Mouse (Mus musculus) embryonic facial prominence, embryonic 10.5 days (tissue): ENCODE data around the gene Gdf1. TPM values are rescaled to one million over a fixed set of nuclear protein-coding genes. Genes with fewer than 3 reads are reported as not detected.
A peak's percentile ranks its signal among the peaks of the same experiment; 100 is the strongest.

Experiments used
- DNase-seq: peaks from one replicate; pipeline ENCODE4 v3.0.0-alpha.2; 2017; ENCODE audit warnings: low spot score
- H3K27ac ChIP-seq: fragments of 300-500 bp; sonication (generic); replicated peaks from 2 replicates; pipeline ENCODE4 v1.5.1; 2016; ENCODE audit warnings: mild to moderate bottlenecking
- H3K27me3 ChIP-seq: fragments of 300-500 bp; sonication (generic); replicated peaks from 2 replicates; pipeline ENCODE4 v1.6.1; 2016; ENCODE audit warnings: low read depth, mild to moderate bottlenecking; ENCODE audit not compliant: poor library complexity, severe bottlenecking
- H3K36me3 ChIP-seq: fragments of 300-500 bp; sonication (generic); replicated peaks from 2 replicates; pipeline ENCODE4 v1.6.1; 2016; ENCODE audit warnings: mild to moderate bottlenecking, moderate library complexity
- H3K4me1 ChIP-seq: fragments of 300-500 bp; sonication (generic); 2 replicates; pipeline ENCODE4 v1.6.1; 2016
- H3K4me3 ChIP-seq: fragments of 300-500 bp; sonication (generic); 2 replicates; pipeline ENCODE4 v1.5.1; 2016; ENCODE audit warnings: mild to moderate bottlenecking, moderate library complexity
- H3K9me3 ChIP-seq: fragments of 300-500 bp; sonication (generic); 2 replicates; pipeline ENCODE4 v1.6.1; 2016; ENCODE audit warnings: mild to moderate bottlenecking
- WGBS: fragments of 180-500 bp; shearing (Covaris S2); methylation state at CpG from one replicate; pipeline ENCODE4 v1.1.7; 2016; 5-methylcytosine and 5-hydroxymethylcytosine counted together
- polyA plus RNA-seq: library from polyadenylated mRNA; unstranded; fragments of >200 nt; fragmentation: Nextera tagmentation; extraction: Ambion mirVana; gene quantifications from 2 replicates; pipeline ENCODE4 v1.2.1, GENCODE M21; 2016

Gdf1 gene
- polyA plus RNA-seq, 1 experiment from 2014 or later, result 5.6 TPM

GRCm38 (mm10) chr8:70309311-70309710 is 20.3 kb upstream of the Gdf1 start:
- H3K9me3 ChIP-seq, result no peaks in the 10 kb centered on the region
- no peak overlapping the region for H3K27ac ChIP-seq
- no peak overlapping the region for H3K4me3 ChIP-seq
- peaks cover 3% of the 10 kb centered on the region; the same call in 1 of the 2 replicates for H3K4me1 ChIP-seq
- WGBS, result 33% methylated on average over 2 of the region's 2 CpGs
- DNase-seq, result peak; percentile 56
- no peaks in the 10 kb centered on the region for H3K27me3 ChIP-seq
- H3K36me3 ChIP-seq, result peaks cover 95% of the 10 kb centered on the region

DNA sequence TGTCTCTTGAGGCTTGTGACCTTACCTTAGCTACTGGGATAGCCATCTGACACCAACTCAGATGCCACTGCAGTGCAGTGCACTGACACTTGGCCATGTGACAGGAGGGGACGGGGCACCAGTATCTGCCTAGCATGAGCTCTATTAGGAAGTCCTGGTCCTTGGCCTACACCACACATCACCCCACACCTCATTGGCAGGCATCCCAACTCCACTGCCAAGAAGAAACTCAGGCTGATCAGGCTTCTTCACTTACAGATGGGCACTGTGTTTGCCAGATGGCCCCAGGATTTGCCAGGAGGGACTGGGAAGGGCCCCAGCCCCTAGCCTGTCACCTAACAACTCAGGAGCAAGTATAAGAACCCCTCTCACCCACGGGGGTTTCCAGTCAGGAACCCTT is 16.2 kb upstream of the Gdf1 start:
- H3K36me3 ChIP-seq, result peaks cover 55% of the 10 kb centered on the region
- DNase-seq, result no peak
- peaks cover 33% of the 10 kb centered on the region for H3K4me1 ChIP-seq
- peaks cover 18% of the 10 kb centered on the region; the same call in 1 of the 2 replicates for H3K27me3 ChIP-seq
- WGBS, result 90% methylated on average over 2 of the region's 2 CpGs
- no peak overlapping the region for H3K27ac ChIP-seq
- no peak overlapping the region for H3K4me3 ChIP-seq
- H3K9me3 ChIP-seq, result no peaks in the 10 kb centered on the region

DNA sequence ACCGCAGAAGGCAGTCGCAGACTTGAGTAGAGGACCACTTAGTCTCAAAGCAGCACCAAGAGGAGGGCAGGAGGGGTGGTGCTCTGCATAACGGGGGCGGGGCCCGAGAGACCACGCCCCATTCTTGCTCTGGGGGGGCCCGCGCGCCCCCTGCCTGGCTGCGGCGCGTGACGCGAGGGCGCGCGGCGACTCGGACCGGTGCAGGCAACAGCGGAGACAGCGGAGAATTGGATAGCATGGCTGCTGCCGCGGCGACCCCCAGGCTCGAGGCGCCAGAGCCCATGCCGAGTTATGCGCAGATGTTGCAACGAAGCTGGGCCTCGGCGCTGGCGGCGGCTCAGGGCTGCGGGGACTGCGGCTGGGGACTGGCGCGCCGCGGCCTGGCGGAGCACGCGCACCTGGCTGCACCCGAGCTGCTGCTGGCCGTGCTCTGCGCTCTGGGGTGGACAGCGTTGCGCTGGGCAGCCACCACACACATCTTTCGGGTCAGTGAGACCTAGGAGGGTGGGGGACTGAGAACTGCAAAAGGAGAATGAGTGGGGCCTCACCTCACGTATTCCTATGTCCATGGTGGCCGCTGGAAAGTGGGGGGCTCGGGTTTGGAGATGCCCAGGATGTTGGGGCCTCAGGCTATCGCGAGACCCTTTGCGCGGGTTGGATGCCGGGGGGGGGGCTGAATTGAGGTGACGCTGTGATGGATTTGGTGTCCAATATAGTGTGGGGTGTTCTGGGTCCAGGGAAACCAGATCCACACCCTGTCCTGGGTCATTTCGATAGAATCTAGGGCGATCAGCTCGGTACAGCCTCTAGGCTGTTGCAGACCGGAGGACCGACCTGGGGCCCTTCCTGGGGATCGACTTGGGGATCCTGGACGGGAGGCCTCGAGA is 13.8 kb upstream of the Gdf1 start, which contains the start of gene Cers1:
Gene Cers1, plus strand, starts transcription at position 152 of the 887 bp plus-strand sequence.
- H3K36me3 ChIP-seq, result peaks cover 30% of the 10 kb centered on the region
- H3K9me3 ChIP-seq, result no peaks in the 10 kb centered on the region
- H3K27me3 ChIP-seq, result peaks cover 18% of the 10 kb centered on the region; the same call in 1 of the 2 replicates
- peak within 1 kb of the TSS; percentile 81 for H3K27ac ChIP-seq
- peak within 1 kb of the TSS; percentile 70 for H3K4me3 ChIP-seq
- DNase-seq, result peak; percentile 87
- H3K4me1 ChIP-seq, result peaks cover 33% of the 10 kb centered on the region
- WGBS, result 2% methylated on average over 66 of the region's 66 CpGs

GRCm38 (mm10) chr8:70316511-70317504 is 12.8 kb upstream of the Gdf1 start:
- H3K27me3 ChIP-seq, result peaks cover 18% of the 10 kb centered on the region; the same call in 1 of the 2 replicates
- H3K9me3 ChIP-seq, result no peaks in the 10 kb centered on the region
- peaks cover 33% of the 10 kb centered on the region for H3K4me1 ChIP-seq
- H3K27ac ChIP-seq, result peak overlapping the region; percentile 81
- peaks cover 20% of the 10 kb centered on the region for H3K36me3 ChIP-seq
- DNase-seq, result peak; percentile 88
- H3K4me3 ChIP-seq, result peak overlapping the region; percentile 70
- WGBS, result 11% methylated on average over 15 of the region's 15 CpGs

- Histone ChIP-seq H3K4me3 (peak overlapping the region; percentile 70; the same call in 1 of the 2 replicates), H3K4me1 (peaks cover 33% of the 10 kb centered on the region), H3K27me3 (peaks cover 18% of the 10 kb centered on the region; the same call in 1 of the 2 replicates), H3K27ac (peak overlapping the region; percentile 81), H3K36me3 (peaks cover 10% of the 10 kb centered on the region), H3K9me3 (no peaks in the 10 kb centered on the region)
- DNase-seq, result no peak
- 85% methylated on average over 5 of the region's 5 CpGs for WGBS
Observed at GRCm38 (mm10) chr8:70317872-70318271, 11.7 kb upstream of the Gdf1 start.

DNA sequence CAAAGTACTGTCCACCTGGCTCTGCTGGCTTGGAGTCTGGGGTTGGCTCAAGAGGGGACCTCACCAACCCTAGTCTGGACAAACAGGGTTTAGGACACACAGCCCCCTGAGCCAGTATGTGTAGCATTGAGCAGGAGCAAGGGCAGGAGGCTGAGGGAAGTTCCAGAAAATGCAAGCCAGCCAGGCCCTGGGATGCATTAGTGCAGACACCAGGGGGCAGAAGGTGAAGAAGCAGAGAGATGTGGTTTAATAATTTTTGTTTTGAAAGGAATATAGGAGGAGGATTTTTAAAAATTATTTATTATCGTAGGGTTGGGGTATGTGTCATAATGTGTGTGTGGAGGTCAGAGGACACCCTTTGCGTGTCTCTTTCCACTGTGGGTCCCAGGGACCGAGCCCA is 5.9 kb upstream of the Gdf1 start:
- H3K27ac ChIP-seq, result no peak overlapping the region
- H3K36me3 ChIP-seq, result peaks cover 12% of the 10 kb centered on the region; the same call in 1 of the 2 replicates
- no peak for DNase-seq
- no peak overlapping the region for H3K4me3 ChIP-seq
- H3K9me3 ChIP-seq, result 0 out of 2 replicates have a peak, but pooled peaks cover 5% of the 10 kb centered on the region
- peaks cover 3% of the 10 kb centered on the region; the same call in 1 of the 2 replicates for H3K4me1 ChIP-seq
- H3K27me3 ChIP-seq, result no peaks in the 10 kb centered on the region
- 91% methylated on average over 3 of the region's 3 CpGs for WGBS

DNA sequence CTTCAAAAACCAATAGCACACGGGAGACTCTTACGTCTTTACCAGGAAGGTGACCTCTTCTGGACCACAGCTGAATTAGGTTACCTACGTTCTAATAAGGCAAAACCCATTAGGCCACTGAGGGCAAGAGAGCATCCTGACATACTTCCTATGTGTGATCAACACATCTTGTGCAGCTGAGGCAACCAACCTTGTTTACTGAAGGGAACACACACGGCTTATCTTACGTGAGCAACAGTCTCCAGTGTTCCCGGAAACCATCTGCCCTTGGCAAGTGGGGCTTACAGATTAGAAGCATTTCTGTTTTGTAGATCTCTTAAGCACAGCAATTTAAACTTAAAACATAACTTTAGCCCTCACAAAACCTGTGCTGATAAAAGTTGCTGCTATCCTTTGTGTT is 2.1 kb upstream of the Gdf1 start:
- Histone ChIP-seq H3K27ac (no peak overlapping the region), H3K36me3 (peaks cover 34% of the 10 kb centered on the region), H3K4me1 (peaks cover 36% of the 10 kb centered on the region), H3K27me3 (peaks cover 28% of the 10 kb centered on the region), H3K4me3 (no peak overlapping the region), H3K9me3 (0 out of 2 replicates have a peak, but pooled peaks cover 5% of the 10 kb centered on the region)
- 92% methylated on average over 6 of the region's 6 CpGs for WGBS
- DNase-seq, result no peak

DNA sequence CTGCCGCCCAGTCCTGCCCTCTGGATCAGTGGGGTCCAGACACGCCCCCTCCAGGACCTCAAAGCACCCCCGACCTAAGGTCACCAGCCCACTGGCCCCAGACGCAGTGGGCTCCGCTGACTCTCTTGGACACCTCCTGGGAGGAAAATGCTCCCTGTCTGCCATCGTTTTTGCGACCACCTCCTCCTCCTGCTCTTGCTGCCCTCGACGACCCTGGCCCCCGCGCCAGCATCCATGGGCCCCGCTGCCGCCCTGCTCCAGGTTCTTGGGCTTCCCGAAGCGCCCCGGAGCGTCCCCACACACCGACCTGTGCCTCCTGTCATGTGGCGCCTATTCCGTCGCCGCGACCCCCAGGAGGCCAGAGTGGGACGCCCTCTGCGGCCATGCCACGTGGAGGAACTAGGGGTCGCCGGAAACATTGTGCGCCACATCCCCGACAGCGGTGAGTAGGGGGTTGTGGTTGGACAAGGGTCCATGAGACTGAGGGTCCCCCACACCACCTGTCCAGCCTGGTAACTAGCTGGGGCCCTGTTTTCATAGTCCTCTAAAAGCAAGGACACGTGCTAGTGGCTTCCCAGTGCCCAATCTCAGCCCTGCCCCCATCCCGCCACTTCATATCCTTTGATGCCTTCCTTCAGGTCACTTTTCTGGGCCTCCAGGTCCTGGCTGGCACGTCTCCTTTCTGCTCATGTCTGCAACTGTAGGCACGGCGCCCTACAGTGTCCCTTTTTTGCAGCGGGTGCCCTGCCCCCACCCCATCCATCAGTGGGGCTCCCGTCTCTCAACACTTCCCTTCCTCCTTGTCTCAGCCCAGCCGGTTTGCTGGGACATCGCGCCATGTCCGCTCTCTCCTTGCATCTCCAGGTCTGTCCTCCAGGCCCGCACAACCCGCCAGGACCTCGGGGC is 471 bp downstream of the Gdf1 start:
- 0 out of 2 replicates have a peak, but pooled peaks cover 5% of the 10 kb centered on the region for H3K9me3 ChIP-seq
- peaks cover 60% of the 10 kb centered on the region for H3K36me3 ChIP-seq
- H3K27me3 ChIP-seq, result peaks cover 28% of the 10 kb centered on the region
- WGBS, result 4% methylated on average over 45 of the region's 45 CpGs
- no peak for DNase-seq
- peaks cover 34% of the 10 kb centered on the region for H3K4me1 ChIP-seq
- peak overlapping the region; percentile 47 for H3K4me3 ChIP-seq
- H3K27ac ChIP-seq, result peak overlapping the region; percentile 79

DNA sequence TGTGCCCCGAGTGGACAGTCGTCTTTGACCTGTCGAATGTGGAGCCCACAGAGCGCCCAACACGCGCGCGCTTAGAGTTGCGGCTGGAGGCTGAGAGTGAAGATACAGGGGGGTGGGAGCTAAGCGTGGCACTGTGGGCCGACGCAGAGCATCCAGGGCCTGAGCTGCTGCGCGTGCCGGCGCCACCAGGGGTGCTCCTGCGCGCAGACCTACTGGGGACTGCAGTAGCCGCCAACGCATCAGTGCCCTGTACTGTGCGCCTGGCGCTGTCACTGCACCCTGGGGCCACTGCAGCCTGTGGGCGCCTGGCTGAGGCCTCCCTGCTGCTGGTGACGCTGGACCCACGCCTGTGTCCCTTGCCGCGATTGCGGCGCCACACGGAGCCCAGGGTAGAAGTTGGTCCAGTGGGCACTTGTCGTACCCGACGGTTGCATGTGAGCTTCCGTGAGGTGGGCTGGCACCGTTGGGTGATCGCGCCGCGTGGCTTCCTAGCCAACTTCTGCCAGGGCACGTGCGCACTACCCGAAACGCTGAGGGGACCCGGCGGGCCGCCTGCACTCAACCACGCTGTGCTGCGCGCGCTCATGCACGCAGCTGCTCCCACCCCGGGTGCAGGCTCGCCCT is 1.2 kb downstream of the Gdf1 start:
- Histone ChIP-seq H3K36me3 (peaks cover 68% of the 10 kb centered on the region), H3K9me3 (0 out of 2 replicates have a peak, but pooled peaks cover 5% of the 10 kb centered on the region), H3K27ac (peak overlapping the region; percentile 79), H3K4me3 (peak overlapping the region; percentile 47), H3K4me1 (peaks cover 34% of the 10 kb centered on the region), H3K27me3 (peaks cover 28% of the 10 kb centered on the region)
- DNase-seq, result peak; percentile 86
- 27% methylated on average over 53 of the region's 53 CpGs for WGBS

DNA sequence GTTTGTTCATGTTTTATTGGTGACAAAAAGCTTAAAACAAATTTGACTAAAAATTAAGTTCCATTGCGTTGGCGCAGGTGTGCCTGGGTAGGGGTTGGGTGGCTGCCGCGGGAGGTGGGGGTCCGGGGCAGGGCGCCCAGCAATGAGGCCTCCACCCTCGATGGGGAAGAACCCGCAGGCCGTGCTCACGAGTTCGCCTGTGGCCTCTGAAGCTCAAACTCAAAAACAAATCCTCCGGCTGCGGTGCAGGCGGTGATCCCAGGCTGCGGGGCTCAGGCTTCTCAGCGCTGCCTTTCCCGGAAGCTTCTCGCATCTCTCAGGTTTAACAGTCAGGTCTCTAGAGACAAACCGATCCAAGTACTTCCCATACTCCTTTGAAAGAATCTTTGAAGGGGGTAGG is 1.9 kb downstream of the Gdf1 start:
- 62% methylated on average over 19 of the region's 19 CpGs for WGBS
- DNase-seq, result peak; percentile 45
- Histone ChIP-seq H3K4me1 (peaks cover 34% of the 10 kb centered on the region), H3K27ac (peak overlapping the region; percentile 79; the same call in 1 of the 2 replicates), H3K27me3 (peaks cover 28% of the 10 kb centered on the region), H3K9me3 (0 out of 2 replicates have a peak, but pooled peaks cover 5% of the 10 kb centered on the region), H3K4me3 (no peak overlapping the region), H3K36me3 (peaks cover 74% of the 10 kb centered on the region)
